Mouse (Mus musculus) heart, embryonic 15.5 days (tissue): ENCODE measurements around the gene Ncoa7. TPM values are rescaled to one million over a fixed set of nuclear protein-coding genes. Genes with fewer than 3 reads are reported as not detected.

Experiments
- ATAC-seq: fragments of 200-750 bp; cut with Nextera tagmentation; replicated peaks from 2 replicates; pipeline ENCODE4 v1.8.0; 2017; ENCODE audit warnings: low read depth, moderate TSS enrichment; ENCODE audit not compliant: insufficient number of reproducible peaks, insufficient read depth, low FRiP score
- H3K27ac ChIP-seq: fragments of 300-500 bp; sonication (generic); 2 replicates; pipeline ENCODE4 v1.5.1; 2015; ENCODE audit warnings: mild to moderate bottlenecking, inconsistent platforms
- H3K27me3 ChIP-seq: fragments of 300-500 bp; sonication (generic); 2 replicates; pipeline ENCODE4 v1.6.1; 2015; ENCODE audit warnings: inconsistent platforms
- H3K36me3 ChIP-seq: fragments of 300-500 bp; sonication (generic); 2 replicates; pipeline ENCODE4 v1.6.1; 2015; ENCODE audit warnings: mild to moderate bottlenecking, inconsistent platforms
- H3K4me1 ChIP-seq: fragments of 300-500 bp; sonication (generic); replicated peaks from 2 replicates; pipeline ENCODE4 v1.6.1; 2015; ENCODE audit warnings: inconsistent platforms
- H3K4me2 ChIP-seq: fragments of 300-500 bp; sonication (generic); 2 replicates; pipeline ENCODE4 v1.6.1; 2015; ENCODE audit warnings: inconsistent platforms, mild to moderate bottlenecking, moderate library complexity
- H3K4me3 ChIP-seq: fragments of 300-500 bp; sonication (generic); 2 replicates; pipeline ENCODE4 v1.5.1; 2015; ENCODE audit warnings: mild to moderate bottlenecking, inconsistent platforms
- H3K9ac ChIP-seq: fragments of 300-500 bp; sonication (generic); 2 replicates; pipeline ENCODE4 v1.6.1; 2015; ENCODE audit warnings: mild to moderate bottlenecking, inconsistent platforms
- H3K9me3 ChIP-seq: fragments of 300-500 bp; sonication (generic); replicated peaks from 2 replicates; pipeline ENCODE4 v1.6.1; 2016; ENCODE audit warnings: inconsistent platforms
- WGBS: fragments of 180-500 bp; shearing (Covaris S2); methylation state at CpG from one replicate; pipeline ENCODE4 v1.1.7; 2015; ENCODE audit warnings: mixed read lengths; 5-methylcytosine and 5-hydroxymethylcytosine counted together
- polyA plus RNA-seq: library from polyadenylated mRNA; unstranded; fragments of >200 nt; fragmentation: Nextera tagmentation; extraction: Ambion mirVana; gene quantifications from 2 replicates; pipeline ENCODE4 v1.2.1, GENCODE M21; 2015

The Ncoa7 gene
- polyA plus RNA-seq, 1 experiment from 2014 or later = 7.7 TPM

GRCm38 (mm10) chr10:30737323-30737722, 65.8 kb downstream of the Ncoa7 start:
- Histone ChIP-seq H3K36me3 (no peaks in the 10 kb centered on the region), H3K4me2 (no peak overlapping the region), H3K4me1 (no peaks in the 10 kb centered on the region), H3K9me3 (no peaks in the 10 kb centered on the region), H3K4me3 (no peak overlapping the region), H3K27me3 (no peaks in the 10 kb centered on the region), H3K27ac (no peak overlapping the region), H3K9ac (no peak overlapping the region)
- ATAC-seq = no peak
- WGBS = 85% methylated on average over 2 of the region's 2 CpGs

- no peaks in the 10 kb centered on the region for H3K9me3 ChIP-seq
- no peak overlapping the region for H3K4me2 ChIP-seq
- no peak overlapping the region for H3K27ac ChIP-seq
- H3K4me1 ChIP-seq = no peaks in the 10 kb centered on the region
- no peak overlapping the region for H3K4me3 ChIP-seq
- no peaks in the 10 kb centered on the region for H3K36me3 ChIP-seq
- H3K27me3 ChIP-seq = no peaks in the 10 kb centered on the region
- no peak for ATAC-seq
- WGBS = 68% methylated on average over 2 of the region's 2 CpGs
- H3K9ac ChIP-seq = no peak overlapping the region
These were observed 69.9 kb downstream of the Ncoa7 start for GRCm38 (mm10) chr10:30733148-30733785.

- no peaks in the 10 kb centered on the region for H3K4me1 ChIP-seq
- no peak for ATAC-seq
- no peak overlapping the region for H3K4me3 ChIP-seq
- H3K4me2 ChIP-seq = no peak overlapping the region
- H3K9ac ChIP-seq = no peak overlapping the region
- no peaks in the 10 kb centered on the region for H3K36me3 ChIP-seq
- H3K9me3 ChIP-seq = no peaks in the 10 kb centered on the region
- H3K27me3 ChIP-seq = no peaks in the 10 kb centered on the region
- WGBS = 53% methylated on average over 3 of the region's 3 CpGs
- H3K27ac ChIP-seq = no peak overlapping the region
These were observed 71.7 kb downstream of the Ncoa7 start for GRCm38 (mm10) chr10:30731321-30731914.

- H3K4me1 ChIP-seq = no peaks in the 10 kb centered on the region
- no peaks in the 10 kb centered on the region for H3K36me3 ChIP-seq
- H3K4me2 ChIP-seq = no peak overlapping the region
- WGBS = 70% methylated on average over 1 of the region's 1 CpGs
- H3K9ac ChIP-seq = no peak overlapping the region
- H3K27me3 ChIP-seq = no peaks in the 10 kb centered on the region
- no peak overlapping the region for H3K4me3 ChIP-seq
- ATAC-seq = no peak
- H3K27ac ChIP-seq = no peak overlapping the region
- no peaks in the 10 kb centered on the region for H3K9me3 ChIP-seq
These were observed 72.3 kb downstream of the Ncoa7 start for GRCm38 (mm10) chr10:30730791-30731190.

GRCm38 (mm10) chr10:30729157-30730096, 73.7 kb downstream of the Ncoa7 start:
- H3K4me3 ChIP-seq = no peak overlapping the region
- no peaks in the 10 kb centered on the region for H3K27me3 ChIP-seq
- 90% methylated on average over 5 of the region's 5 CpGs for WGBS
- no peaks in the 10 kb centered on the region for H3K4me1 ChIP-seq
- H3K36me3 ChIP-seq = no peaks in the 10 kb centered on the region
- ATAC-seq = no peak
- H3K9me3 ChIP-seq = no peaks in the 10 kb centered on the region
- H3K27ac ChIP-seq = no peak overlapping the region
- H3K4me2 ChIP-seq = no peak overlapping the region
- no peak overlapping the region for H3K9ac ChIP-seq

GRCm38 (mm10) chr10:30723014-30723413, 80.1 kb downstream of the Ncoa7 start:
- ATAC-seq = no peak
- Histone ChIP-seq H3K9me3 (no peaks in the 10 kb centered on the region), H3K4me2 (no peak overlapping the region), H3K27ac (no peak overlapping the region), H3K27me3 (no peaks in the 10 kb centered on the region), H3K36me3 (no peaks in the 10 kb centered on the region), H3K4me1 (peaks cover 5% of the 10 kb centered on the region; the same call in 1 of the 2 replicates), H3K9ac (no peak overlapping the region), H3K4me3 (no peak overlapping the region)
- WGBS = 100% methylated on average over 1 of the region's 1 CpGs

- 71% methylated on average over 3 of the region's 3 CpGs for WGBS
- no peaks in the 10 kb centered on the region for H3K9me3 ChIP-seq
- no peaks in the 10 kb centered on the region for H3K27me3 ChIP-seq
- H3K36me3 ChIP-seq = no peaks in the 10 kb centered on the region
- no peak overlapping the region for H3K4me3 ChIP-seq
- H3K27ac ChIP-seq = no peak overlapping the region
- no peak for ATAC-seq
- no peak overlapping the region for H3K9ac ChIP-seq
- H3K4me1 ChIP-seq = peaks cover 5% of the 10 kb centered on the region; the same call in 1 of the 2 replicates
- no peak overlapping the region for H3K4me2 ChIP-seq
These were observed 82.6 kb downstream of the Ncoa7 start for GRCm38 (mm10) chr10:30720556-30720955.

- WGBS = 85% methylated on average over 1 of the region's 1 CpGs
- no peaks in the 10 kb centered on the region for H3K27me3 ChIP-seq
- H3K27ac ChIP-seq = no peak overlapping the region
- no peak overlapping the region for H3K4me3 ChIP-seq
- no peak for ATAC-seq
- H3K4me2 ChIP-seq = no peak overlapping the region
- peaks cover 5% of the 10 kb centered on the region; the same call in 1 of the 2 replicates for H3K4me1 ChIP-seq
- H3K9ac ChIP-seq = no peak overlapping the region
- H3K36me3 ChIP-seq = no peaks in the 10 kb centered on the region
- H3K9me3 ChIP-seq = no peaks in the 10 kb centered on the region
These were observed 83.2 kb downstream of the Ncoa7 start for GRCm38 (mm10) chr10:30719947-30720346.

GRCm38 (mm10) chr10:30718703-30719340, 84.3 kb downstream of the Ncoa7 start:
- H3K36me3 ChIP-seq = no peaks in the 10 kb centered on the region
- H3K4me2 ChIP-seq = no peak overlapping the region
- no peak overlapping the region for H3K27ac ChIP-seq
- peaks cover 5% of the 10 kb centered on the region; the same call in 1 of the 2 replicates for H3K4me1 ChIP-seq
- H3K9me3 ChIP-seq = no peaks in the 10 kb centered on the region
- H3K9ac ChIP-seq = no peak overlapping the region
- peak; percentile 55; the same call in 1 of the 2 replicates for ATAC-seq
- H3K4me3 ChIP-seq = no peak overlapping the region
- no peaks in the 10 kb centered on the region for H3K27me3 ChIP-seq
- 20% methylated on average over 4 of the region's 4 CpGs for WGBS

GRCm38 (mm10) chr10:30716171-30716570, 87.0 kb downstream of the Ncoa7 start:
- Histone ChIP-seq H3K9me3 (no peaks in the 10 kb centered on the region), H3K27me3 (no peaks in the 10 kb centered on the region), H3K27ac (no peak overlapping the region), H3K9ac (no peak overlapping the region), H3K4me3 (no peak overlapping the region), H3K36me3 (no peaks in the 10 kb centered on the region), H3K4me1 (peaks cover 5% of the 10 kb centered on the region; the same call in 1 of the 2 replicates), H3K4me2 (no peak overlapping the region)
- no peak for ATAC-seq

- ATAC-seq = no peak
- Histone ChIP-seq H3K27ac (no peak overlapping the region), H3K27me3 (no peaks in the 10 kb centered on the region), H3K36me3 (no peaks in the 10 kb centered on the region), H3K4me2 (no peak overlapping the region), H3K4me3 (no peak overlapping the region), H3K4me1 (no peaks in the 10 kb centered on the region), H3K9ac (no peak overlapping the region), H3K9me3 (no peaks in the 10 kb centered on the region)
- whole genome bisulfite sequencing = 80% methylated on average over 1 of the region's 1 CpGs
These were observed 90.6 kb downstream of the Ncoa7 start for GRCm38 (mm10) chr10:30712540-30712939.
